Mouse (Mus musculus): ENCODE data around the gene Ccr1.

DNA sequence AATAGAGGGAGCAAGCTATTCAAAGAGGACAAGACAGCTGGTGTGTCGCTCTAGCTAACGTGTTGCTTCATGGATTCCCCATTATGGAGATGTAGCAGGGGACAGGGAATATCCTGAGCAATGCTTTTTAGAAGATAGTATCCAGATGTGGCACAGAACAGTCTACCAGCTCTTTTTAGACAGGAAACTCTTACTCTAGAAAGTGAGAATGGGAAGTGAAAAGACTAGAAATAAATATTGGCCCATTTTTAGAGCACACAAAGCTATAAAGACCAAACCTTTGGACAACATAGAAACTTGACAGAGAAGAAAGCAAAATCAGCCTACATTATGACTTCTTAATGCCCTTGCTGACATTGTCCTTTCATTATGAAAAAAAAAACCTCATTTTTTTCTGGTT, 7.1 kb upstream of the Ccr1 start:
- TF ChIP-seq CTCF (conservative IDR thresholded peaks at IDR 0.05 in 1 of 2, IDR thresholded peaks at IDR 0.05 in 1 of 2; ENCODE audit: low read depth in 2 of 2, low read length in 2 of 2) = no peak
- TF ChIP-seq ELF1 (IDR thresholded peaks at IDR 0.05; ENCODE audit: low read depth, low read length) = 0 out of 2 replicates have a peak, but pooled peaks have one; percentile 22
- no peak for TF ChIP-seq MAZ (IDR thresholded peaks at IDR 0.05; ENCODE audit: low read depth, low read length)
- no peak for TF ChIP-seq HCFC1 (IDR thresholded peaks at IDR 0.05; ENCODE audit: low read depth, low read length)
- TF ChIP-seq MAX (IDR thresholded peaks at IDR 0.05; ENCODE audit: low read length) = no peak
- TF ChIP-seq SIN3A (IDR thresholded peaks at IDR 0.05; ENCODE audit: low read length) = peak; percentile 27; the same call in 1 of the 2 replicates
- TF ChIP-seq ETS1 (conservative IDR thresholded peaks at IDR 0.05; ENCODE audit: low read depth, low read length) = peak; percentile 90
- TF ChIP-seq MYC (IDR thresholded peaks at IDR 0.05; ENCODE audit: low read depth, low read length) = no peak
